Mouse (Mus musculus) embryo, embryonic 11.5 days (tissue): ENCODE data around the gene Tgfb1.

ENCODE experiments used
- DNase-seq: peaks from one replicate; pipeline ENCODE4 v3.0.0-alpha.2; 2012; ENCODE audit warnings: low read depth, low spot score

The Tgfb1 gene

GRCm38 (mm10) chr7:25686680-25687531 lies at the start of gene Tgfb1:
TSS of gene Tgfb1 (plus strand) at chr7:25687002.
- DNase-seq = no peak

DNA sequence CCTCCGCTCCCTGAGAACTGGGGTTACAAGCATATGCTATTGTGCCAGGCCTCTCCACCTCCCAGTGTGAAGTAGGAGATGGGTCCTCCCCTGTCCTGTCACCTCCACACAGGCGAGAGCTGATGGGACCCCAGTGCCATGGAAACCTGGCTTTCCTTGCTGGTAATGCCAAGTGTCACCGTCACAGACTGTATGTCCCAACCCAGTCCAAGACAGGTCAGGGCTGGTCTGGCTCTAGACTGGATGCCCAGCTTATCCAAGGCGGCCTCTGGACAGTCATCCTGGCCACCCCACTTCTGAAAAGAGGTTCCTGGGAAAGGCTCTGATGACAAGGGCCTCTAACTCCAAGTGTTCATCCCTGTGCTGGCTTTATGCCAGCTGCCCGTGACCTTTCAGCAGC lies 49.7 kb upstream of the Tgfb1 start:
- DNase-seq = no peak

- DNase-seq = no peak
Observed at GRCm38 (mm10) chr7:25639754-25640153, 47.0 kb upstream of the Tgfb1 start.

DNA sequence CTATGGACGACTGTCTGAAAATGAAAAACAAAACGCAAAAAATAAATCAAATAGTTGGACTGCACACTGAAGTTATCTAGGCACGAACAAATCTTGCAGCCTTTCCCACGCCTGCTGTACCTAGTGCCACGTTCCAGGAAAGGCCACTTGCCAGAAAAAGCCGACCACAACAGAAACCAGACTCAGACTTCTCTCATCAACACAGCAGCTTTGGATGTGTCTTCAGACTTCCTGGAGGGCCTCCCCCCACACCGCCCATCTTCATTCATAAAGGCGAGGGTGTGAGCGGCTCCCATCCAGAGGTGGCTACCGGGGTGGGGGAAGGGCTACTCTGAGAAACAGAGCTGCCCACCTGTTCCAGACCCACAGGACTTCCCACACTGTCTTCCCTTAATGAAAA lies 42.7 kb upstream of the Tgfb1 start:
- DNase-seq = no peak

DNA sequence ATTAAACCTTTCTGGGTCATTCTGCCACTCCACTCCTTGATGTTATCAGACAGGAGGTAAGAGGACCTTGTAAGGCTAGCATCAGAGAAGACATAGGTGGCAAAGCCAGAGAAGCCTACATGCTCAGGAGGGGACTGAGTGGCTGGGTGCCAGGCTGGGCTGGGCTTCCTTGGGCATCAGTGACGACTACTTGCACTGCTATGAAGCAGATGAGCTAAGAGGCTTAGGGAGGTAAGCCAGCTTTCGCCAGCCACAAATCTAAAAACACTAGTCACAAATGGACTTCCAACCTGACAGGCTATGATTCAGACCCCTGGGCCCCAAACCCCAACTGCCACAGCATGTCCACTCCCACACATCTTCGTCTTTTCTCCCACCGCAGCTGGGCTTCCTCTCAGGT lies 42.2 kb upstream of the Tgfb1 start:
- DNase-seq = no peak

DNA sequence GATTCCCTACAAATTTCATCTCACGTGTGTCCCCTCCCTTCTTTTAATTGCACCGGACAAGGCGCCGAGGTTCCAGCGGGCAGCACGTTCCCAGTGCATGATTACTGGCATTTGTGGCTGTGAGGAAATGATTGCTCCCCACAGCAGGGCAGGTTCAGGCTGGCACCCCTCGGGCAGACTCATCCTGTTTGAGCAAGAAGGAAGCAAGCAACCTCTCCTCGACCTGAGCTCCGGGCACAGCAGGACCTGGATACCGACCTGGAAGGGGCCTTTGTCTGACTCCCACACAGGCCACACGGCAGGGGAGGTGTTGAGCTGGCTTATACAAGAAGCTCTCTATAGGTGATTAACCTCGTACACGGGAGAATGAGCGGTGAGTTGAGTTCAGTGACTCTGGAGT lies 41.7 kb upstream of the Tgfb1 start:
- DNase-seq = no peak

DNA sequence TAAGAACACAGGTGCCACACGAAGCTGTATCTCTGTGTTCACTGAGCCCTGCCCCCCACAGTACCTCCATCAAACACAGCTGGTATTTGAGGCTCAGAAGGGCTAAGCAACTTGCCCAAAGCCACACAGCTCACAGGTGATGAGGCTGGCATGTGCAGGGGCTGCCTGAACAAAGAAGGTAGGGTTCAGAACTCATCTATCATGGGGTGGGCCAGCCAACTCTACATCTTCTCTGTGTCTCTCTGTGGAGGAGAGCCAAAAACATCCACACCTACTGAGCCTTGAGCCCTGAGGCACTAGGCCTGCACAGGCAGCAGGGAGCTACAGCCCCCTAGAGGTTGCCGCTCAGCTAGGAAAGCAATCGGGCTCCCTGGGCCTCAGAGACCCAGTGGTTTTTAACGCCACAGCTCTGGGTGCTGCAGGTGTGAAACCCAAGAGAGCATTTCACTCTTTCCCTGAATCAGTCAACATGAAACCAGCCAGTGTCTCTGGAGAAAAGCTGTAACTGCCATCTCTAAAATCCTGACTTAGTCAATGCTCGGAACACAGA lies 39.2 kb upstream of the Tgfb1 start:
- no peak for DNase-seq

DNA sequence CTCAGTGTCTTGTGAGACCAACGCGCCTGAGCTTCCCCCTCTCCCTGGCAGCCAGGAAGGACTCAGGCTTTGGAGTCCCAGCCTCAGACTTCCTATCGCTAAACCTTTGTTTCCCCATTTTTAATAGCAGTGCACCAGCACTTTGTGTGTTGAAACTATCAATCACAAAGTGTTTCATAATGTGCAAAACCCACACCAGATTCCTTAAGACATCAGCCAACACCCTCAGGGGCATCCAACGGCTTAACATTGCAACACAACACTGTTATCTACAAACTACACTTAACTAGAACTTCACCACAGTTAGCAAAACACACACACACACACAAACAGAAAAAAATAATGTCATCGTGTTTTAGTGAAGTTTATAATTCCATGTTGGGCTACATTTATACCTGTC lies 37.0 kb upstream of the Tgfb1 start:
- no peak for DNase-seq

GRCm38 (mm10) chr7:25651281-25651680 lies 35.5 kb upstream of the Tgfb1 start:
- DNase-seq = no peak

DNA sequence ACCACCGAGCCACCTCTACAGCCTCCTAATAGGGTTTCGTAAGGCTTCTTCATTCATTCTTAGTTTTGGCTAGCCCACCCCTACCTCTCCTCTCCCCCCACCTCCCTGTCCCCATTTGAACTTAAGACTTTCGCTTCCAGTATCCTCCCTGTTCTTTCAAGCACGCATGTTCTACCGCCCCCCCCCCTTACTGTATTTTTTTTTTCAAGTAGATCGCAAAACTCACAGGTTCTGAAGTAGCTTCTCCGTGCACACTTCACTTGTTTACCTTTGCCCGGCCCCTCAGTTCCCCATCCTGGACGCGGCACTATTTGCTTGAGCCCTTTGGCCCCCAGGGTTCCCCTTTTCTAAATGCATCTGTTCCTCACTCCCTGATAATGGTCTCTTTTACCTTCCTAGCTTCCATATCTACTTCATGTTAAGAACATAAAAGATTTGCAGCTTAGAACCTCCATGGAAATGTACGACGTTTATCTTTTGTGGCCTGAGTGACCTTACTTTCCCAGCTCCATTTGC lies 34.5 kb upstream of the Tgfb1 start:
- no peak for DNase-seq

- no peak for DNase-seq
Observed at GRCm38 (mm10) chr7:25655601-25656428, 31.0 kb upstream of the Tgfb1 start.

- no peak for DNase-seq
Observed at GRCm38 (mm10) chr7:25657785-25658184, 29.0 kb upstream of the Tgfb1 start.

DNA sequence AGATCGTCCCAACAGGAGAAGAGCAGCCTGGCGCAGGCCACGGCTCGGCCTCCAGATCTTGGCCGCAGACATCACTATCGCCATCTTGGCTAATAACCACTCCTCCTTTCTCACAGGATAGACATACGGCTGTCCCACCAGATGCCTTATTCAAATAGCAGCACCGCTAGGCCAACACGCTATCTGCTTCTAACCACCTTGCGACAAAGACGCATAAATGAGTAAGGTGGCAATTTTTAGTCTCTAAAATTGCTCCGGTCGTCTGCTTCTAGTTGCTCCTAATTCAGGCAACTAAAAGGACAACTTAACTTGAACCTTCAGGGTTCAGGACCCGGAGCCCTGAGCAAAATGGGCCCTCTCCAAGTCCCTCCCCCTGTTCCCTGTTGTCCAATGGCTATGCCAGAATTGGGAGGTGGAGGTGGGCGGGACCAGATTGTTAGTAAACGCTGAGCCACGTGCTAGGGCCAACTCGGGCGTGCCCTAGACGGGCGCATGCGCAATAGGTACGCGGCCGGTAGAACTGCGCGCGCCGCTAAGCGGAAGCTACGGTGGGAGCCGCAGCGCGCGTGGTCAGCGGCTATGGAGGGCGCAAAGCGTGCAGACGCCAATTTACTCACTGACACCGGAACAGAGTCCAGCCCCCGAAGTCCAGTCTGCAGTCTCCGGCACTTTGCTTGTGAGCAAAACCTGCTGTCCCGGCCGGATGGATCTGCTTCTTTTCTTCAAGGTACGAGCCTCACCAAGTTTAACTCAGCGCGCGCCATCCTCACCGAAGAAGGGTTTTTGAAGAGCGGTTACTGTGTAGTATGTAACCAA lies 27.9 kb upstream of the Tgfb1 start, which contains the start of the genes Bckdha and Exosc5:
Gene Bckdha (minus strand): TSS at position 325 of the 816 bp plus-strand sequence.
Gene Exosc5 (plus strand): TSS at position 508 of the 816 bp plus-strand sequence.
- peak; percentile 99 for DNase-seq

GRCm38 (mm10) chr7:25666381-25666780 lies 20.4 kb upstream of the Tgfb1 start:
- DNase-seq = no peak

- DNase-seq = no peak
Observed at GRCm38 (mm10) chr7:25669158-25669557, 17.6 kb upstream of the Tgfb1 start.

GRCm38 (mm10) chr7:25669631-25670030 lies 17.2 kb upstream of the Tgfb1 start:
- DNase-seq = no peak

DNA sequence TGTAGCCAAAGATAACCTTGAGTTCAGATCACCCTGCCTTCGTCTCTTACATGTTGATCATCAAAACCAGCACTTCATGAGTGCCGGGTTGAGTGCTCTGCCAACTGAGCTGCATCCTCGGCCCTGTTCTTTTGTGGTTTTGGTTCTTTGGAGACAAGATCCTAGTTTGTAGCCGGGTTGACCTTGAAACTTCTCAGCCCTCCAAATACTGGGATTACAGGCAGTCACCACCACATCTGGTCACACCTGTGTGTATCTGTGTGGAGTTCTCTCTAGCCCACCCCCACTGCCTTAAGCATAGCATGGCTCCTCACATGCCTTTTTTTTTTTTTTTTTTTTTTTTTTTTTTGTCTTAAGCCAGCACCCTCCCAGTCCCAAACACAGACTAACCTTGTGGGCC lies 16.7 kb upstream of the Tgfb1 start:
- no peak for DNase-seq

GRCm38 (mm10) chr7:25671686-25672085 lies 15.1 kb upstream of the Tgfb1 start:
- DNase-seq = no peak

GRCm38 (mm10) chr7:25672442-25672841 lies 14.4 kb upstream of the Tgfb1 start:
- DNase-seq = no peak

- DNase-seq = no peak
Observed at GRCm38 (mm10) chr7:25674297-25674696, 12.5 kb upstream of the Tgfb1 start.

GRCm38 (mm10) chr7:25674719-25675300 lies 12.0 kb upstream of the Tgfb1 start, which contains the start of gene Tmem91:
TSS of gene Tmem91 (minus strand) at chr7:25675166.
- no peak for DNase-seq
